Mouse (Mus musculus) kidney, adult 2 months (tissue): ENCODE measurements around the gene Hspbap1. TPM values are rescaled to one million over a fixed set of nuclear protein-coding genes. Genes with fewer than 3 reads are reported as not detected.
A peak's percentile ranks its signal among the peaks of the same experiment; 100 is the strongest.

Experiments
- DNase-seq: peaks from one replicate; pipeline ENCODE4 v3.0.0; 2021
- H3K27ac ChIP-seq: fragments of 200-500 bp; 2 replicates; pipeline ENCODE4 v1.5.1; 2012; ENCODE audit warnings: low read depth, low read length, control low read depth, inconsistent platforms; ENCODE audit not compliant: insufficient read depth
- H3K27me3 ChIP-seq: fragments of 200-500 bp; replicated peaks from 2 replicates; pipeline ENCODE4 v1.6.1; 2012; ENCODE audit warnings: mild to moderate bottlenecking, moderate library complexity, low read length, inconsistent platforms; ENCODE audit not compliant: control insufficient read depth, insufficient read depth
- H3K36me3 ChIP-seq: fragments of 200-500 bp; 2 replicates; pipeline ENCODE4 v1.6.1; 2012; ENCODE audit warnings: mild to moderate bottlenecking, moderate library complexity, low read length, inconsistent platforms; ENCODE audit not compliant: control insufficient read depth, insufficient read depth
- H3K4me1 ChIP-seq: fragments of 200-500 bp; 2 replicates; pipeline ENCODE4 v1.6.1; 2011; ENCODE audit warnings: low read length; ENCODE audit not compliant: control insufficient read depth, insufficient read depth
- H3K4me3 ChIP-seq: fragments of 200-500 bp; 2 replicates; pipeline ENCODE4 v1.5.1; 2011; ENCODE audit warnings: mild to moderate bottlenecking, low read depth, low read length, control low read depth; ENCODE audit not compliant: insufficient read depth
- CTCF ChIP-seq: fragments of 200-500 bp; conservative IDR thresholded peaks from 2 replicates; pipeline ENCODE4 v1.5.1; 2011; ENCODE audit warnings: low read depth, mild to moderate bottlenecking, control low read depth, low read length, moderate library complexity, mixed read lengths; ENCODE audit not compliant: insufficient read depth, insufficient read length
- POLR2A ChIP-seq: fragments of 200-500 bp; IDR thresholded peaks from one replicate; pipeline ENCODE4 v1.6.1; 2011; ENCODE audit warnings: low read depth, low read length, control low read depth
- WGBS: fragments of 180-500 bp; shearing (Covaris S2); methylation state at CpG from one replicate; pipeline ENCODE4 v1.1.7; 2018; 5-methylcytosine and 5-hydroxymethylcytosine counted together
- polyA plus RNA-seq: library from polyadenylated mRNA; depleted of rRNA; stranded (reverse); fragments of >200 nt; gene quantifications from 2 replicates; pipeline ENCODE4 v1.2.3, GENCODE M21; 2012

Hspbap1 gene
- polyA plus RNA-seq, 1 experiment: 7.0 TPM

DNA sequence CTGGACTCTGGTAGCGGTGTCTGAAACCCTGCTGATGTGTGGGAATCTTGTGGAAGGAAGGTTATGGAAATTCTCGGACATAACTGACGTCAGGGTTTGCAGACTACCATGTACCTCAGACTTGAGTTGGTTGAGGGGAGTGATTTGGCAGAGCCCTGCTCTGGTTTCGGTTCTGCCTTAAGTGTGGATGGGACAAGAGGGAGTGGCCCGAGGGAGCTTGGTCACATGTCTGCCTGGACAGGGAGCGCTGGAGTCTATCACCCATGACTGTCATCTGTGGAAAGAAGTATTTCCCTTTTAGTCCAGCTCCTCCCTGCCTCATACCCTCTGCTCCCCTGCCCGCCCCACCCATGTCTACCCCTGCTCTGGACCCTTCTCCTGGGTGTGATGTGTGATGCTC lies 32.0 kb downstream of the Hspbap1 start:
- Histone ChIP-seq H3K4me3 (no peak overlapping the region), H3K27ac (no peak overlapping the region), H3K36me3 (no peaks in the 10 kb centered on the region), H3K4me1 (no peaks in the 10 kb centered on the region), H3K27me3 (no peaks in the 10 kb centered on the region)
- TF ChIP-seq POLR2A: no peak
- TF ChIP-seq CTCF: no peak
- no peak for DNase-seq
- 72% methylated on average over 7 of the region's 7 CpGs for WGBS

DNA sequence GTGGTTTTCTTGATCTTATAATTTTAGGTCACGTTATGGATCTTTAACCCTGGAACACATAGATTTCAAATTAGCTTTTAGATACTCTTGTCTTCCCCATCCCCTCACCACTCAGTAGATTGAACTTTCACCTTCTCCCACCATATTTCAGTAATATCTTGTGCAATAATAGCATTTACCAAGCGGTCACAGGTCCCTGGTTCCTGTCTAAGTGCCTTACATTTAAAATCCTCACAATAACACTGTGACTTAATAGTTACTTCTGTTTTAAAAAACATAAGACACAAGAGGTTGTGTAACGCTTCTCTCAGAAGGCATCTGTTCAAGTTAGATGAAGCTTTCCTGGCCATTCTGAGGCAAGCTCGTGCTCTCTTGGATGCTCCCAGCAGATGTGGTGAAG lies 33.5 kb downstream of the Hspbap1 start:
- H3K36me3 ChIP-seq: no peaks in the 10 kb centered on the region
- DNase-seq: no peak
- H3K27me3 ChIP-seq: no peaks in the 10 kb centered on the region
- 94% methylated on average over 4 of the region's 4 CpGs for WGBS
- no peak overlapping the region for H3K27ac ChIP-seq
- H3K4me3 ChIP-seq: no peak overlapping the region
- no peak for TF ChIP-seq CTCF
- no peak for TF ChIP-seq POLR2A
- no peaks in the 10 kb centered on the region; the same call in 1 of the 2 replicates for H3K4me1 ChIP-seq

GRCm38 (mm10) chr16:35806973-35807662 lies 36.9 kb downstream of the Hspbap1 start:
- no peaks in the 10 kb centered on the region for H3K27me3 ChIP-seq
- peak overlapping the region; percentile 64; the same call in 1 of the 2 replicates for H3K27ac ChIP-seq
- no peak overlapping the region for H3K4me3 ChIP-seq
- no peak for DNase-seq
- TF ChIP-seq CTCF: no peak
- no peak for TF ChIP-seq POLR2A
- H3K4me1 ChIP-seq: no peaks in the 10 kb centered on the region; the same call in 1 of the 2 replicates
- 78% methylated on average over 6 of the region's 6 CpGs for WGBS
- no peaks in the 10 kb centered on the region for H3K36me3 ChIP-seq

DNA sequence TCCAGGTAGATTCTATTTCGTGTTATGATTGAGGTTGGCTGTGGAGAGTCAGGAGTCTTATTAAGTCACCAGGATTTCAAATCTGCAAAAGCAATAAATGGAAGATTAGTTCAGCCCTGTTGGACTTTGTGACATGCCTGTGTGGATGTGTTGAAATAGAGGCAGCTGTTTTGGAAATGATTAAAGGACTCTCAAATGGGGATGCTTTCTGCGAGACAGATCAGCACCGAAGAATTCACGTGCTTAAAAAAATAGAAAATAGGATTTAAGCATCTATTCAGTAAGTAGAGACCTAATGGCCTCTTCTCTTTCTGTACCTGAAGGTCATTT lies 37.5 kb downstream of the Hspbap1 start:
- Histone ChIP-seq H3K27ac (no peak overlapping the region), H3K36me3 (no peaks in the 10 kb centered on the region), H3K4me1 (no peaks in the 10 kb centered on the region; the same call in 1 of the 2 replicates), H3K27me3 (no peaks in the 10 kb centered on the region), H3K4me3 (no peak overlapping the region)
- 61% methylated on average over 4 of the region's 4 CpGs for WGBS
- TF ChIP-seq CTCF (no peak), POLR2A (no peak)
- DNase-seq: peak; percentile 77

GRCm38 (mm10) chr16:35808838-35809237 lies 38.7 kb downstream of the Hspbap1 start:
- no peaks in the 10 kb centered on the region for H3K36me3 ChIP-seq
- H3K27me3 ChIP-seq: no peaks in the 10 kb centered on the region
- H3K4me3 ChIP-seq: no peak overlapping the region
- no peak for DNase-seq
- 74% methylated on average over 2 of the region's 2 CpGs for WGBS
- TF ChIP-seq CTCF (no peak), POLR2A (no peak)
- H3K4me1 ChIP-seq: no peaks in the 10 kb centered on the region; the same call in 1 of the 2 replicates
- no peak overlapping the region for H3K27ac ChIP-seq

- H3K4me1 ChIP-seq: no peaks in the 10 kb centered on the region
- H3K27me3 ChIP-seq: no peaks in the 10 kb centered on the region
- no peak for DNase-seq
- H3K4me3 ChIP-seq: no peak overlapping the region
- H3K27ac ChIP-seq: no peak overlapping the region
- WGBS: 47% methylated on average over 3 of the region's 3 CpGs
- H3K36me3 ChIP-seq: no peaks in the 10 kb centered on the region
- TF ChIP-seq POLR2A: no peak
- TF ChIP-seq CTCF: no peak
Observed at GRCm38 (mm10) chr16:35813119-35813518, 42.9 kb downstream of the Hspbap1 start.

DNA sequence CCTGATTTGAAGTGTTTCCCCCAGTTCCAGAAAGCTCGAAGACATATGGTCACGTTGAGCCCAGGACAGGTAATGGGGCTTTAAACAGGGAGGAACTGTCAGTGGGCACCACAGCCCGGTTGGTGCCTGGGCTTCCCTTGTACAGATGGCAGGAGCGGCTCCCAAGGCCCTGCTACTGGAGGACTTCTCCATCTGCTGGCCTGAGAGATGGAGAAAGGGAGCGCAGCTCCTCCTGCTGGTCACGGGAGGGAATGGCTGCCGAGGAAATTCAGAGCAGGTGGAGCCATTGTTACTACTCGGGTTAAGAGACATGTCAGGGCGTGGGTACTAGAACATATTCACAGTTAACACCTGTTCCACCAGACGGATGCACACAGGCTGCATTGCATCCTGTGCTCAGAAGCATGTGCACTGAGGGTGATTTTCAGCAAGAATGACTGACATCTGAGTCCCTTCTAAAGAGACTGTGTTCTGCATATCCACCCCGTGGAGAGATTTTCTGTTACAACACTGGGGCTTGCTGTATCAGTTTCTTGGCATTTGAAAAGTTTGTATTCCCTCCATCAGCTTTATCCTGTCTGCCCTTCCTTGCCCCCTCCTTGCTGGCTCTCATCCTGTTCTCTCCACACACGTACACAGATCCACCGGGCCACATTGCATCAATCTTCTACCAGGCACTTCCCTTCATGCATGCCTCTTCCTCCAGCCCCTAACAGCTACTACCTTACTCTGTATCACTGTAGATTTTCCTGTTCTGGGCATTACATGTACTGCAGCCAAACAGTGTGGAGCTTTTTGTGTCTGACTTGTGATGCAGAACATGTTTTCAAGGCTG lies 47.3 kb downstream of the Hspbap1 start:
- 33% methylated on average over 13 of the region's 13 CpGs for WGBS
- Histone ChIP-seq H3K27ac (no peak overlapping the region), H3K4me3 (no peak overlapping the region), H3K36me3 (no peaks in the 10 kb centered on the region), H3K4me1 (no peaks in the 10 kb centered on the region), H3K27me3 (no peaks in the 10 kb centered on the region)
- TF ChIP-seq POLR2A: no peak
- TF ChIP-seq CTCF: peak; percentile 99
- DNase-seq: peak; percentile 85
